In genomic region chr7:75851290-75851689, GRCm38 (mm10) we compare ENCODE assay signal across 27 mouse cellular contexts. TPM values are rescaled to one million over a fixed set of nuclear protein-coding genes. Genes with fewer than 3 reads are reported as not detected.
DNase-seq lines count a peak whose midpoint lies in the region; ATAC-seq and TF ChIP-seq lines count a peak whose summit lies in the region.
"Had no signal": no experiment of that assay in that cellular context is flagged by ENCODE, and none has a peak within 500 bp of the region (broad histone marks: within the 10 kb centered on the region; RNA-seq: fewer than 3 reads in every experiment).

No protein-coding gene starts in this region.

- peaks cover 9% of the 10 kb centered on the region; the same call in 1 of the 2 replicates for H3K36me3 ChIP-seq in forebrain, embryonic 13.5 days (ENCODE audit: poor library complexity, severe bottlenecking)
- no peaks in the 10 kb centered on the region for H3K36me3 ChIP-seq in forebrain, embryonic 14.5 days (ENCODE audit: control insufficient read depth, insufficient read depth, low read length)
- no peaks in the 10 kb centered on the region for H3K36me3 ChIP-seq in liver, adult 2 months (ENCODE audit: control insufficient read depth, insufficient read depth, low read length)
- H3K36me3 ChIP-seq in neural tube, embryonic 13.5 days: no peaks in the 10 kb centered on the region
- H3K36me3 ChIP-seq: embryonic facial prominence, embryonic 15.5 days; heart, embryonic 12.5 days had no signal

- peaks cover 72% of the 10 kb centered on the region for H3K4me1 ChIP-seq in forebrain, embryonic 13.5 days
- H3K4me1 ChIP-seq in forebrain, embryonic 14.5 days (ENCODE audit: control insufficient read depth, insufficient read depth, low read length): peaks cover 55% of the 10 kb centered on the region
- peaks cover 49% of the 10 kb centered on the region for H3K4me1 ChIP-seq in liver, adult 2 months (ENCODE audit: control insufficient read depth, insufficient read depth, low read length)
- peaks cover 75% of the 10 kb centered on the region for H3K4me1 ChIP-seq in neural tube, embryonic 13.5 days (replicated peaks)

- no peak overlapping the region for H3K4me3 ChIP-seq in forebrain, embryonic 13.5 days
- H3K4me3 ChIP-seq in forebrain, embryonic 14.5 days (ENCODE audit: low read depth, low read length): no peak overlapping the region
- H3K4me3 ChIP-seq in liver, adult 2 months (ENCODE audit: insufficient read depth, low read depth, low read length): no peak overlapping the region
- H3K4me3 ChIP-seq in neural tube, embryonic 13.5 days: no peak overlapping the region
- H3K4me3 ChIP-seq: embryonic facial prominence, embryonic 10.5 days; embryonic facial prominence, embryonic 15.5 days; gastrocnemius, adult 2 months; heart, embryonic 12.5 days; limb, embryonic 10.5 days; limb, embryonic 15.5 days had no signal

- ATAC-seq in forebrain, embryonic 13.5 days: no peak
- ATAC-seq in forebrain, embryonic 14.5 days: no peak
- no peak for ATAC-seq in neural tube, embryonic 13.5 days (ENCODE audit: low read depth)
- ATAC-seq: CD4-positive, CD25-positive, alpha-beta regulatory T cell, adult 4 months; intestine, postnatal 0 days; lung, postnatal 0 days had no signal

- no peak for TF ChIP-seq POLR2A in liver, adult 2 months (IDR thresholded peaks at IDR 0.05; ENCODE audit: extremely low read depth, insufficient read depth, low read length)

- H3K79me2 ChIP-seq in liver, adult 2 months (ENCODE audit: control insufficient read depth, insufficient read depth, low read length): peaks cover 10% of the 10 kb centered on the region; the same call in 1 of the 2 replicates

- no peaks in the 10 kb centered on the region for H3K27me3 ChIP-seq in forebrain, embryonic 13.5 days
- H3K27me3 ChIP-seq in forebrain, embryonic 14.5 days (replicated peaks; ENCODE audit: control insufficient read depth, insufficient read depth, low read length): no peaks in the 10 kb centered on the region
- H3K27me3 ChIP-seq in liver, adult 2 months (ENCODE audit: control insufficient read depth, insufficient read depth, low read length): no peaks in the 10 kb centered on the region
- no peaks in the 10 kb centered on the region for H3K27me3 ChIP-seq in neural tube, embryonic 13.5 days
- H3K27me3 ChIP-seq: embryonic facial prominence, embryonic 15.5 days; heart, embryonic 12.5 days; limb, embryonic 15.5 days had no signal

- TF ChIP-seq CTCF in liver, adult 2 months (IDR thresholded peaks at IDR 0.05; ENCODE audit: low read depth, low read length): no peak

- H3K9ac ChIP-seq in forebrain, embryonic 13.5 days: no peak overlapping the region
- no peak overlapping the region for H3K9ac ChIP-seq in forebrain, embryonic 14.5 days (ENCODE audit: low read length)
- H3K9ac ChIP-seq in liver, adult 2 months (ENCODE audit: low read depth, low read length): no peak overlapping the region
- H3K9ac ChIP-seq in neural tube, embryonic 13.5 days: no peak overlapping the region
- H3K9ac ChIP-seq: embryonic facial prominence, embryonic 15.5 days; heart, embryonic 12.5 days; limb, embryonic 15.5 days had no signal

- peak overlapping the region; percentile 36 for H3K4me2 ChIP-seq in forebrain, embryonic 13.5 days
- H3K4me2 ChIP-seq in forebrain, embryonic 14.5 days (ENCODE audit: low read length): no peak overlapping the region
- no peak overlapping the region for H3K4me2 ChIP-seq in neural tube, embryonic 13.5 days
- H3K4me2 ChIP-seq: embryonic facial prominence, embryonic 15.5 days; heart, embryonic 12.5 days; limb, embryonic 15.5 days had no signal

- WGBS in forebrain, embryonic 13.5 days: 75% methylated on average over 10 of the region's 10 CpGs
- 86% methylated on average over 10 of the region's 10 CpGs for WGBS in forebrain, embryonic 14.5 days
- WGBS in liver, adult 2 months: 49% methylated on average over 10 of the region's 10 CpGs
- 85% methylated on average over 10 of the region's 10 CpGs for WGBS in neural tube, embryonic 13.5 days

- H3K27ac ChIP-seq in forebrain, embryonic 13.5 days: peak overlapping the region; percentile 79
- no peak overlapping the region for H3K27ac ChIP-seq in forebrain, embryonic 14.5 days (ENCODE audit: low read depth, low read length)
- 0 out of 2 replicates have a peak overlapping the region, but pooled peaks have one; percentile 99 for H3K27ac ChIP-seq in liver, adult 2 months (replicated peaks; ENCODE audit: insufficient read depth, low read depth, low read length)
- 0 out of 2 replicates have a peak overlapping the region, but pooled peaks have one; percentile 52 for H3K27ac ChIP-seq in neural tube, embryonic 13.5 days (replicated peaks)
- H3K27ac ChIP-seq: embryonic facial prominence, embryonic 10.5 days; embryonic facial prominence, embryonic 15.5 days; gastrocnemius, adult 2 months; limb, embryonic 10.5 days; limb, embryonic 15.5 days had no signal

- H3K9me3 ChIP-seq in forebrain, embryonic 13.5 days (replicated peaks): no peaks in the 10 kb centered on the region
- no peaks in the 10 kb centered on the region for H3K9me3 ChIP-seq in forebrain, embryonic 14.5 days (replicated peaks; ENCODE audit: control insufficient read depth, low read length)
- H3K9me3 ChIP-seq in neural tube, embryonic 13.5 days: no peaks in the 10 kb centered on the region
- H3K9me3 ChIP-seq: embryonic facial prominence, embryonic 10.5 days; embryonic facial prominence, embryonic 15.5 days; heart, embryonic 12.5 days; limb, embryonic 10.5 days; limb, embryonic 15.5 days had no signal

- DNase-seq in forebrain, embryonic 14.5 days (ENCODE audit: low spot score): no peak
- DNase-seq in liver, adult 2 months (ENCODE audit: extremely low read depth, low read depth, low spot score): peak; percentile 69
- no peak for DNase-seq in liver
- no peak for DNase-seq in neural tube, embryonic 10.5 days (ENCODE audit: extremely low spot score, low spot score)
- DNase-seq in spleen, postnatal 4 days (ENCODE audit: low spot score in 2 of 2): no peak
- DNase-seq: adrenal gland, postnatal 14 days; cerebellum, postnatal 25 days; gastrocnemius, adult 2 months; gastrocnemius, postnatal 36 days; heart, adult 18-20 months; heart, postnatal 4 days; kidney, adult 9 months; kidney, postnatal 10 days; layer of hippocampus, adult 9-11 months; lung, postnatal 4 days; right cerebral cortex, postnatal 25 days; thymus, postnatal 14 days had no signal

RNA-seq across cellular contexts. Expression of gene Klhl25, which starts 3.2 kb away (rescaled TPM):
- polyA plus RNA-seq in forebrain, embryonic 13.5 days (2015; fragmentation: Nextera tagmentation; extraction: Ambion mirVana): 31.2 and 31.5 TPM in 2 replicates
- polyA plus RNA-seq in forebrain, embryonic 14.5 days (2014; fragmentation: Nextera tagmentation; extraction: Ambion mirVana): 36.9 and 40.9 TPM in 2 replicates
- 10.9 and 12.0 TPM in 2 replicates for total RNA-seq in liver, adult 2 months (2014; rRNA removed)
- polyA plus RNA-seq in liver, adult 2 months (2012; rRNA removed): 20.0 and 27.9 TPM in 2 replicates
- 28.5 and 29.0 TPM in 2 replicates for polyA plus RNA-seq in neural tube, embryonic 13.5 days (2015; fragmentation: Nextera tagmentation; extraction: Ambion mirVana)
